8 mouse cellular contexts compared by ENCODE assay signal in the genomic region with DNA sequence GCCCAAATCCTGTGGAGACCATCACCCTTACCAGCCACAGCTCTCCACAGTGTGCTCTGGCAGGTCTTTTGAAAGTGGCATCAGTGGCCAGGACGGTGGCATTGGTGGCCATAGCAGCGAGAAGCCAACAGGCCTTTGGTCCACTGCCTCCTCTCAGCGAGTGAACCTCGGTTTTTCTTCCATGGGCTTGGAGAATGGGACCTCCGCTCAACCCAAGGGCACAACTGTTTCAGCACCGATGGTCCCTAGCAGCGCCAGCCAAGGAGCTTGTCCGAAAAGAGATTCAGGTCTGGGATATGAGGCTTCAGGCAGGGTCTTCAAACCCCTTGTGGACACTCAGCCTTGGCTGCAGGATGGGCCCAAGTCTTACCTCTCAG. TPM values are rescaled to one million over a fixed set of nuclear protein-coding genes. Genes with fewer than 3 reads are reported as not detected.
DNase-seq lines count a peak whose midpoint lies in the region; ATAC-seq and TF ChIP-seq lines count a peak whose summit lies in the region.

No protein-coding gene starts in this region.

- H3K9ac ChIP-seq in embryonic facial prominence, embryonic 14.5 days (ENCODE audit: low read depth, low read length) = peak overlapping the region; percentile 78
- no peak overlapping the region for H3K9ac ChIP-seq in midbrain, postnatal 0 days (replicated peaks; ENCODE audit: low read length, poor library complexity, severe bottlenecking)

- H3K9me3 ChIP-seq in embryonic facial prominence, embryonic 14.5 days (ENCODE audit: control insufficient read depth, low read length) = no peaks in the 10 kb centered on the region
- no peaks in the 10 kb centered on the region for H3K9me3 ChIP-seq in midbrain, postnatal 0 days (ENCODE audit: low read length)

- peaks cover 25% of the 10 kb centered on the region for H3K36me3 ChIP-seq in embryonic facial prominence, embryonic 14.5 days (ENCODE audit: control insufficient read depth, insufficient read depth, low read length)
- H3K36me3 ChIP-seq in midbrain, postnatal 0 days (ENCODE audit: insufficient read depth, low read length) = no peaks in the 10 kb centered on the region

- 89% methylated on average over 8 of the region's 8 CpGs for WGBS in embryonic facial prominence, embryonic 14.5 days
- WGBS in midbrain, postnatal 0 days = 94% methylated on average over 8 of the region's 8 CpGs

- ATAC-seq in embryonic facial prominence, embryonic 14.5 days (ENCODE audit: low read depth) = no peak
- no peak for ATAC-seq in midbrain, postnatal 0 days (ENCODE audit: low FRiP score)

- no peak for DNase-seq in left cerebral cortex, adult 2 months (ENCODE audit: extremely low spot score in 1 of 2, low spot score in 2 of 2)
- DNase-seq in left cerebral cortex, adult 8-10 months (ENCODE audit: low spot score in 2 of 2) = no peak
- no peak for DNase-seq in embryonic facial prominence, embryonic 14.5 days (ENCODE audit: low spot score)
- DNase-seq in induced T-regulatory cell, adult 2 months (ENCODE audit: low read depth) = peak; percentile 14
- DNase-seq in midbrain, postnatal 0 days (ENCODE audit: low spot score) = no peak
- no peak for DNase-seq in adrenal gland, adult 8-10 months
- DNase-seq in right cerebral cortex, postnatal 36 days (ENCODE audit: low spot score in 2 of 2) = no peak
- no peak for DNase-seq in layer of hippocampus, postnatal 25 days (ENCODE audit: extremely low spot score in 1 of 2, low spot score in 1 of 2)

- intact Hi-C loops in left cerebral cortex, adult 2 months (cut with DNase I) = loop anchor here (2.0 kb wide), 1 partner anchor 23 kb away; no protein-coding TSS in a partner anchor

- H3K4me3 ChIP-seq in left cerebral cortex, adult 2 months = peak overlapping the region; percentile 59
- peak overlapping the region; percentile 73 for H3K4me3 ChIP-seq in embryonic facial prominence, embryonic 14.5 days (ENCODE audit: low read depth, low read length)
- 0 out of 2 replicates have a peak overlapping the region, but pooled peaks have one; percentile 48 for H3K4me3 ChIP-seq in midbrain, postnatal 0 days (ENCODE audit: low read depth, low read length)

- no peaks in the 10 kb centered on the region for H3K27me3 ChIP-seq in embryonic facial prominence, embryonic 14.5 days (replicated peaks; ENCODE audit: control insufficient read depth, insufficient read depth, low read length)
- H3K27me3 ChIP-seq in midbrain, postnatal 0 days (ENCODE audit: insufficient read depth, low read length) = no peaks in the 10 kb centered on the region

- H3K4me2 ChIP-seq in embryonic facial prominence, embryonic 14.5 days (ENCODE audit: low read depth, low read length) = peak overlapping the region; percentile 95
- peak overlapping the region; percentile 70 for H3K4me2 ChIP-seq in midbrain, postnatal 0 days (ENCODE audit: low read depth, low read length, poor library complexity, severe bottlenecking)

- no peak overlapping the region for H3K27ac ChIP-seq in left cerebral cortex, adult 2 months
- H3K27ac ChIP-seq in embryonic facial prominence, embryonic 14.5 days (replicated peaks; ENCODE audit: low read depth, low read length) = no peak overlapping the region
- no peak overlapping the region for H3K27ac ChIP-seq in midbrain, postnatal 0 days (ENCODE audit: low read depth, low read length)

- no peak for TF ChIP-seq CTCF in left cerebral cortex, adult 2 months (IDR thresholded peaks at IDR 0.05)
- no peak for TF ChIP-seq CTCF in midbrain, postnatal 0 days (IDR thresholded peaks at IDR 0.05)

- H3K4me1 ChIP-seq in embryonic facial prominence, embryonic 14.5 days (ENCODE audit: control insufficient read depth, insufficient read depth, low read length) = peaks cover 42% of the 10 kb centered on the region
- no peaks in the 10 kb centered on the region; the same call in 1 of the 2 replicates for H3K4me1 ChIP-seq in midbrain, postnatal 0 days (ENCODE audit: insufficient read depth, low read length)

RNA-seq across cellular contexts. Expression of gene Limd1, which starts 1.4 kb away (rescaled TPM):
- 1 to 10 TPM; 6.2 to 7.8 TPM for total RNA-seq in left cerebral cortex, adult 2 months (2021)
- total RNA-seq in left cerebral cortex, adult 8-10 months (2022) = 10 to 100 TPM in 1 of 4 experiments, 1 to 10 TPM in 3; 7.7 to 10.1 (median 8.0) TPM
- polyA plus RNA-seq in embryonic facial prominence, embryonic 14.5 days (2014; fragmentation: Nextera tagmentation; extraction: Ambion mirVana) = 54.0 and 56.5 TPM in 2 replicates
- total RNA-seq in midbrain, postnatal 0 days (2014; rRNA removed) = 19.6 and 27.5 TPM in 2 replicates
- 7.9 and 8.0 TPM in 2 replicates for polyA plus RNA-seq in midbrain, postnatal 0 days (2015; fragmentation: Nextera tagmentation; extraction: Ambion mirVana)
- 10 to 100 TPM; 31.3 to 33.8 (median 31.9) TPM for total RNA-seq in adrenal gland, adult 8-10 months (2022)
- 1 to 10 TPM; 6.4 to 6.5 TPM for total RNA-seq in layer of hippocampus, postnatal 25 days (2021)

RNA-seq across cellular contexts. Expression of gene Sacm1l, which starts 49.7 kb away (rescaled TPM):
- 10 to 100 TPM; 62.2 to 62.3 TPM for total RNA-seq in left cerebral cortex, adult 2 months (2021)
- 10 to 100 TPM; 60.6 to 65.9 (median 62.7) TPM for total RNA-seq in left cerebral cortex, adult 8-10 months (2022)
- 52.2 and 53.3 TPM in 2 replicates for polyA plus RNA-seq in embryonic facial prominence, embryonic 14.5 days (2014; fragmentation: Nextera tagmentation; extraction: Ambion mirVana)
- 41.7 and 59.8 TPM in 2 replicates for total RNA-seq in midbrain, postnatal 0 days (2014; rRNA removed)
- polyA plus RNA-seq in midbrain, postnatal 0 days (2015; fragmentation: Nextera tagmentation; extraction: Ambion mirVana) = 35.1 and 35.4 TPM in 2 replicates
- total RNA-seq in adrenal gland, adult 8-10 months (2022) = 100 to 1,000 TPM in 1 of 4 experiments, 10 to 100 TPM in 3; 80.8 to 101 (median 85.6) TPM
- 10 to 100 TPM; 51.0 to 58.1 TPM for total RNA-seq in layer of hippocampus, postnatal 25 days (2021)
